Mouse (Mus musculus) right cerebral cortex, postnatal 4 days (tissue): ENCODE results near the gene Iqcf3.
"Not testable (repeated sequence)": the region's sequence is repeated elsewhere in the genome, so short reads cannot be mapped to it uniquely, and the experiment has no call there.

Experiments used
- DNase-seq: peaks from one replicate; pipeline ENCODE4 v3.0.0-alpha.2; 2022

The Iqcf3 gene

DNA sequence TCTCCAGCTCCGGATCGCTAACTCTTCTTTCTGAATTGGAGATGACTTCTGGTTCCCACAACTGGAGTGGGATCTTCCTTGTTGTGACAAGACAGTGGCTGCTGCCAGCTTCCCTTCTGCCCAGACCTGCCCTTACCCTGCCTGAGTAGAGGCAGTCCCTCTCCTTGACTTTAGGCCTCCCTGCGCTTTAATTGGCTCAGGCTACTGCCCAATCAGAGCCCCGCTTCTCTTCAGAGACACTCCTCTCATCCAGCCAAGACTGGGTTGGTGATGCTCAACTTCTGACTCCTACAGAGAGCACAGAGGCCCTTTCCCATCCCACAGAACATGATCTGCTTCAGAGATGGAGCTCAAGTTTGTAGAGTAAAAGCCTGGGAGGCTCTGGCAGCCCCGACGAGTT lies 57.2 kb downstream of the Iqcf3 start:
- no peak for DNase-seq

- DNase-seq, result no peak
These were observed 59.6 kb downstream of the Iqcf3 start for GRCm38 (mm10) chr9:106501846-106502245.

DNA sequence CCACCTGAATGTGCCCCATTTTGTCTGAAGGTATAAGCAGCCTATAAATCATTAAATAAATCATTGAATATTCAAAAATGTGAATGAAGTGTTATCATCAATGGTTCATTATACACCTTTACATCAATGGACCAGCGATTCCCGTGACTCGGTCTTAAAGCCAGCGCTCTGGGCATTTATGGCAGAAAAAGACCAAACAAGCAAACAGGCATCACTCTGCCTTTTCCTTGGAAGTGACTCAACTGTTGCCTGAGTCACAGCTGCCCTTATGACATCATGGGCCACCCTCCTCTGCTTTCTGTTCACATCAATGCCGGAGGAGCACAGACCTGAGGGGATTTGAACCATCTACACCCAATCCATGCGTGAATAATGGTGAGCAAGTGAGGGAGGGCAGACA lies 61.8 kb downstream of the Iqcf3 start, which contains the start of gene Iqcf1:
Gene Iqcf1, plus strand, starts transcription at position 301 of the 400 bp plus-strand sequence.
- no peak for DNase-seq

GRCm38 (mm10) chr9:106487602-106488001 lies 73.8 kb downstream of the Iqcf3 start:
- not testable (repeated sequence) for DNase-seq

DNA sequence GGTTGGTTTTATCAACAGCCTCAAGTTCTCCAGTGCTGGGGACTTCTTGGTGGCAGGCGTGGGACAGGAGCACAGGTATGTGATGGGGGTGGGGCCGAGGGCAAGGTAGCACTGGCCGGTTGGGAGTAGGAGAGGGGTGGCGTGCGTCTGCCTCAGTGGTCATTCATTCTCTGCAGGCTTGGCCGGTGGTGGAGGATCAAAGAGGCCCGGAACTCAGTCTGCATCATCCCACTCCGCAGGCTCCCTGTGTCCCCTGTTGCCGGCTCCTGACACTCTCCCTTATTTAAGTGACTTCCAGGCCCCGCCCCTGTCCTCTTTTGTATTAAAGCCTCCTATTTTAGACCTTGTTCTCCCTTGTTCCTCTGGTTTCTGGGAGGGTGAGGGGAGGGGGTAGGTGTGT lies 76.4 kb downstream of the Iqcf3 start:
- no peak for DNase-seq

GRCm38 (mm10) chr9:106483606-106484005 lies 77.8 kb downstream of the Iqcf3 start:
- DNase-seq, result no peak

DNA sequence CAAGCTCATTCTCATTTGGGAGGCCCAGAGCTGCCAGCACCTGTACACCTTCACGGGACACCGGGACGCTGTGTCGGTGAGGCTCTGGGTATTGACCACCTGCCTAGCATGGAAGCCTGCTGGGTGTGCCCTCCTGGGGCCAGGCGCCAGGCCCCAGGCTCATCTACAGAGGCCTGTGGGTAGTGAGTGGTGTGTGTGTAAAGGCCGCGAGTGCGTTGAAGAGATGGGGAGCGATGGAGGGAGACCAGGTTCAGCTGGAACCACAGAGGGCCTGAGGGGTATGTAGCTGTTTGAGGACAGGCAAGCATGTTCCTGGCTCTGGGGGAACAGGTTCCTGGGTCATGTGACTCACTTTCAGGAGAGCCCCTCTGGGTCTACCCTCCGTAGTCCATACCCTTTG lies 78.3 kb downstream of the Iqcf3 start:
- DNase-seq, result no peak

DNA sequence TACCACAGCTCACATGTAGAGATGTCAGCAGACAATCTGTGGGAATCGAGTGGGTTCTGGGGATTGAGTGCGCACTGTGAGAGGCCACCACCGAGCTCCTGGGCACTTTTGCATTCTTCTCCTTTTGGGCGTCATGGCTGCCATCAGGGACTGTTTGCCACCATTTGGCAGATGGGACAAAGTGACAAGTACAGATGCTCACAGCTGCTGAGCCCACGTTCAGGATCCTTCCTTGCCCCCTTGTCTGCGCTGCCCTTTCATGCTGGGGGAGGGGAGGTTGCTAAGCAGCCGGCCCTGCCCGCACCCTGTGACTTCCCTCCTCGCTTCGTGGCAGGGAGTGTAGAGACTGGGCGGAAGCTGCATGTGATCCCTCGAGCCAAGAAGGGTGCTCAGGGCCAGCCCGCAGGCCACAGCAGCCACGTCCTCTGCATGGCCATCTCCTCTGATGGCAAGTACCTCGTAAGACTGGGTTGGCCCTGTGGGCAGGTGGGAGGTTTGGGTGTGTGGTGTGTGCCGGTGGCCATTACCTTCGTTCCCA lies 78.8 kb downstream of the Iqcf3 start:
- DNase-seq, result no peak

DNA sequence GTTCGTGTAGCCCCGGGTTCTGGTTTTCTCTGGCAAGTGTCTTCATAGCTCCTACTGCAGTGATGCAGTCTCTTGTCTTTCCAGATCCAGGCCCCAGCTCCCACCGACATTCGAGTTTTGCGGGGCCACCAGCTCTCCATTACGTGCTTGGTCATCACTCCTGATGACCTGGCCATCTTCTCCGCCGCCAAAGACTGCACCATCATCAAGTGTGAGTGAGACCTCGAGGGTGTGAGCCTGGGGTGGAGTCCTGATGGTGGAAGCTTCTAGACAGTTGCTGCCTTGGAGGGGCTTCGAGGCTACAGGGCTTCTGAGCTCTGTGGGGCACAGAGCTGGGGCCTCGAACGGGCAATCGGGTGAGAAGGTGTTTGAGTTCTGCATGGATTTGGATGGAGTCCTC lies 79.8 kb downstream of the Iqcf3 start:
- no peak for DNase-seq

DNA sequence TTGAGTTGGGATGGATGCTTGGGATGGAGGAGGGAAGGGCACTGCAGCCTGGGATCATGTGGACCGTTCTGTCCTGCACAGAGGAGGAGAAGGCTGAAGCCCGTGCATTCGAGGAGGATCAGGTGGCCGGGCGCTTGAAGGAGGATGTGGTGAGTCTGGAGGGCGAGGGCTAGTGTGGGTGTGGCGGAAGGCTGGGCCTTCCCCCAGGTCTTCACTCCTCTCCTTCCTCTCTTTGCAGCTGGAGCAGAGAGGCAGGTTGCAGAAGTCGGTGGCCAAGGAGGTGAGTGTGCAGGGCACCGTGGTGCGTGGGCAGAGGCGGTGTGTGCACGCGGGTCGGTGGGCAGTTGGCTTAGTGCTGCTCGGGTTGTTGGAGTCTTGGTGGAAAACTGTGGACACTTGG lies 80.4 kb downstream of the Iqcf3 start:
- DNase-seq, result no peak

- DNase-seq, result no peak
These were observed 80.9 kb downstream of the Iqcf3 start for GRCm38 (mm10) chr9:106480541-106480940.

GRCm38 (mm10) chr9:106478101-106478500 lies 83.3 kb downstream of the Iqcf3 start:
- no peak for DNase-seq

GRCm38 (mm10) chr9:106477649-106478048 lies 83.8 kb downstream of the Iqcf3 start:
- peak; percentile 3 for DNase-seq

DNA sequence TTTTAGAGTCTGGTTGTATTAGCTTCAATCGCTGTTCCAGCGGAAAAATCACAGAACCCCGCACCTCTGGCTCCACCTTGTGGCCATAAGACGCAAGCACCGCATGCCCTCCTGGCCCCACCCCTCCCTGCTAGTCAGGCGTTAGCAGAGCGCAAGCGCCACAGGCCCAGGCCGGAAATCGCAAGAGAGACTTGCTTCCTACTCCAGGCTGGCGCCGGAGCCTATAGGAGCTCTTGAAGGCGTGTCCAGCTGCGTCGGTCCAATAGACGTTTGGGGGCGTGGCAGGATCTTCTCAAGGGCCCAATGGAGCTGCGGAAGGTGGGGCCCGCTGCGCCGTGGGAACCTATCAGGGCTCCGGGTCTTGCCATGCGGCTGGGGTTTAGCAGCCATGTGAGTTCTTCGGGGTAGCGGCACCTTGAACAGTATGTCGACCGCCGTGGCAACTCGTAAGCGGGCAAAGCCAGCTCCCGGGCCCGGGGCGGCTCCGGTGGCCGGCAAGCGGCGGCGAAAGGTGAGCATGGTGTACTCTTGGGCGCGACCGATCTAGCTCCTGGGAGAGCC lies 84.4 kb downstream of the Iqcf3 start, which contains the start of gene Parp3:
Gene Parp3, minus strand, starts transcription at position 26 of the 561 bp plus-strand sequence.
- DNase-seq, result peak; percentile 95

DNA sequence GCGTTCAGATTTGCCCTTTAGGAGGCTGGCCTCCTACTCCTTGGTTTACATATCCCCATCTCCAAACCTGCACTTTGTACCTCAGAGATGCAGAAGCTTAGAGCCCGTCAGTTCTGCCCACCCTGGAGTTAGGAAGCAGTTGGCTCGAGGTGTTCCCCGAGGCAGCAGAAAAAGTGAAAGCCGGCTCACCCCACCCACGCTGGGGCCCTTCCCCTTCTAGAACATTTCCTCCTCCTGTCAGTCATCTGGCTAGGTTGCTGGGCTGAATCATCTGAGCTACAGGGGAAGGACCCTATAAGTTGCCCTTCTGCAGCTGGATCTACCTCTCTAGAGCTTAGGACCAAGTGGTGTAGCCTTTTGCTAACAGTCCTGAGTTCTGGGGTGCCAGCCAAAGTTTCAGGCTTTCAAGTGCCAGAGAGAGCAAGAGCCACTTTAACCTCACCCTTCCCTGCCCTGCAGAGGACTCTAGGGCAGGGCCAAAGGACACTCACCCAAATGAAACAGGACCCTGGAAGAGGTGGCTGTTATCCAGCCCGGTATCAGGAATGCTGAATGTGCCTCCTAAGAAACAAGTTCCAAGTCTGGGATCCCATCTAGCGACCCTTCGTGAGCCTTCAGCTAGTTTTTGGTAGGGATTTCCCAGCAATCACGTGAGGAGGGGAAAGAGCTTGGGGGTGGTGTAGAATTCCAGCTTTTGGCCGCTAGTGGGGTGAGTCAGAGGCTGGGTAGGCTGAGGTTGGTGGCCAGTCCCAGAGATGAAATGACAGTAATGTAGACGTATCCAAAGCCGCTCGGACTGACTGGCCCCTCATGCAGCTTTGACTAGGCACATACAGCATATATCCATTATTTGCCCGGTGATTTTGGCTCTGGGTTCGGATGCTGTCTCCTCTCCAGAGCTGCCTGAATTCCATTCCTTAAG lies 85.2 kb downstream of the Iqcf3 start:
- peak; percentile 11 for DNase-seq

- peak; percentile 3 for DNase-seq
These were observed 85.8 kb downstream of the Iqcf3 start, which contains the start of gene Rrp9 for GRCm38 (mm10) chr9:106475663-106476001. Gene Rrp9 (plus strand): TSS chr9:106475963.

DNA sequence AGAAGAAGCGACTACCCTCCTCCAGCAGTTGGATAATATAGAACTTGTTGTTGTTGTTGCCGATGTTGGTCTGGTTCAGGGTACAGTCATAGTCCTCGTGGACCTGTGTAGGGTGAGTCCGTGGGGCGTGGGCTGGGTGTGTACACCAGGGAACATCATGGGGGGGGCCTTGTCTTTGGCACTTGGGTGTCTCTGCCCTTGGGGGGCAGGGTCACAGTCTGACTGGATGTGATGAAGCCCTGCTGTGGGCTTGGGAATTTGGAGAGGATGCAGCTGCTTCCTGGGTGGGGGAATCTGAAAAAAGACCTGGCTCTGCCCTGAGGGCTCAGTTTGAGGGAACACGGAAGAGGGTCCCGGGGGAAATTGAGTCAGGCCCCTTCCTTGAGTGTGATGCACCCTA lies 86.4 kb downstream of the Iqcf3 start:
- peak; percentile 9 for DNase-seq

GRCm38 (mm10) chr9:106474456-106474855 lies 87.0 kb downstream of the Iqcf3 start:
- peak; percentile 61 for DNase-seq

DNA sequence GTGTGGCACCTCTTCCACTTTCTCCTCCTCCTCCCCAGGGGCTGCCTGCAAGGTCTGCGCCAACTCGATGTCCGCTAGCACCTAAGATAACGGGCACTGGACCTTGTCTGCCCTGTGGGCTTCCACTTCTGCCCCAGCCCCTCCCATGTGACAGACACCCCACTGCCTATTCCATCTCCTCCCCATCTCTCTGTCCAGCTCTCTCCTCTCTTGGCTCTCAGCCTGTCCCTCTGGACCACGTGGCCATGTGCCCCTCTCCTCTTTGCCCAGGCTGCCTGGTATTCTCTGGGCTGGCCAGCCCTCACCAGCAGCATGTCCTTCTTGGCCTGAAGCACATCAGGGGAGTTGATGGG lies 87.7 kb downstream of the Iqcf3 start:
- peak; percentile 3 for DNase-seq

GRCm38 (mm10) chr9:106473081-106473752 lies 88.2 kb downstream of the Iqcf3 start:
- DNase-seq, result peak; percentile 2

DNA sequence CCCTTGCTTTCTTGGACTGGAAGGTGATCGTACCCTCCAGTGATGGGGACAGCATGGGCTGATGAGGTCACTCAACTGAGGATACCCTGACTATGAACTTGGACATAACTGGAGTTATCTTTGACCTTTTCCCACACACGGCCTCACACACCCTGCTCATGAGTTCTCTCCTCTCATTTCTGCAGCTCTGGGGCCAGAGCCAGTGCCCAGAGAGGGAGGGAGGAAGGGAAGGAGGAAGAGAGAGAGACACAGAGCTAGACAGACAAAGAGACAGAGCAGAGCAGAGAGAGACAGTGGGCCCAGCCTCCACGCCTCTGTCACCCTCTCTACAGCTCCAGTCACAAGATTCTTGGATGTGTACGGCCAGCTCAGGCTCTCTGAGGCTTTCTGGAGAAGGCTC lies 89.1 kb downstream of the Iqcf3 start:
- peak; percentile 0 for DNase-seq

GRCm38 (mm10) chr9:106471892-106472291 lies 89.5 kb downstream of the Iqcf3 start:
- peak; percentile 25 for DNase-seq

- peak; percentile 2 for DNase-seq
These were observed 90.3 kb downstream of the Iqcf3 start for GRCm38 (mm10) chr9:106470991-106471750.
